8 mouse cellular contexts compared by ENCODE assay signal in genomic region chr14:76687971-76688407, GRCm38 (mm10).
DNase-seq lines count a peak whose midpoint lies in the region.

No protein-coding gene starts in this region.

- H3K27me3 ChIP-seq in embryonic facial prominence, embryonic 10.5 days (replicated peaks; ENCODE audit: low read depth, poor library complexity, severe bottlenecking): peaks cover 14% of the 10 kb centered on the region

- peaks cover 50% of the 10 kb centered on the region for H3K4me1 ChIP-seq in embryonic facial prominence, embryonic 10.5 days

- H3K4me3 ChIP-seq in embryonic facial prominence, embryonic 10.5 days: 0 out of 2 replicates have a peak overlapping the region, but pooled peaks have one; percentile 3

- peak; percentile 35 for DNase-seq in kidney, adult 11 months
- DNase-seq in kidney, adult 18-20 months: no peak
- peak; percentile 44 for DNase-seq in embryonic facial prominence, embryonic 10.5 days (ENCODE audit: low spot score)
- DNase-seq in kidney, postnatal 36 days: peak; percentile 41 to 68
- DNase-seq in thymus, adult 18-20 months: peak; percentile 46 to 65
- no peak for DNase-seq in right cerebral cortex, postnatal 10 days (ENCODE audit: low spot score in 2 of 2)
- no peak for DNase-seq in spleen, postnatal 36 days (ENCODE audit: low spot score in 2 of 2)
- no peak for DNase-seq in spleen, postnatal 10 days (ENCODE audit: low spot score in 2 of 2)

- H3K36me3 ChIP-seq in embryonic facial prominence, embryonic 10.5 days (replicated peaks): no peaks in the 10 kb centered on the region

- WGBS in embryonic facial prominence, embryonic 10.5 days: 24% methylated on average over 10 of the region's 10 CpGs

- peak overlapping the region; percentile 63 for H3K27ac ChIP-seq in embryonic facial prominence, embryonic 10.5 days (replicated peaks)

- H3K9me3 ChIP-seq in embryonic facial prominence, embryonic 10.5 days: no peaks in the 10 kb centered on the region

Comparison
In these comparisons a context has a peak if more than half of its experiments do, and no peak if none do; other contexts are left out.
1. DNase-seq: peak in kidney, adult 11 months (single experiment), embryonic facial prominence, embryonic 10.5 days (single experiment), kidney, postnatal 36 days (2 of 2) and thymus, adult 18-20 months (2 of 2); none in kidney, adult 18-20 months (single experiment), right cerebral cortex, postnatal 10 days (0 of 2), spleen, postnatal 36 days (0 of 2) and spleen, postnatal 10 days (0 of 2).